ENCODE assay signal across 26 mouse cellular contexts in genomic region chr13:99272046-99272445, GRCm38 (mm10).
"Had no signal": no experiment of that assay in that cellular context is flagged by ENCODE, and none has a peak within 500 bp of the region (broad histone marks: within the 10 kb centered on the region; RNA-seq: fewer than 3 reads in every experiment).

No protein-coding gene starts in this region.

- H3K27ac ChIP-seq: embryonic facial prominence, embryonic 10.5 days; embryonic facial prominence, embryonic 12.5 days; embryonic facial prominence, embryonic 13.5 days; embryonic facial prominence, embryonic 15.5 days; forebrain, embryonic 10.5 days; forebrain, embryonic 12.5 days; forebrain, embryonic 13.5 days; forebrain, embryonic 15.5 days; gastrocnemius, adult 2 months; heart, adult 2 months had no signal

- H3K9me3 ChIP-seq: embryonic facial prominence, embryonic 12.5 days; embryonic facial prominence, embryonic 13.5 days; embryonic facial prominence, embryonic 15.5 days; forebrain, embryonic 10.5 days; forebrain, embryonic 12.5 days; forebrain, embryonic 13.5 days; forebrain, embryonic 15.5 days had no signal

- H3K36me3 ChIP-seq: embryonic facial prominence, embryonic 10.5 days; embryonic facial prominence, embryonic 12.5 days; embryonic facial prominence, embryonic 13.5 days; embryonic facial prominence, embryonic 15.5 days; forebrain, embryonic 10.5 days; forebrain, embryonic 12.5 days; forebrain, embryonic 15.5 days had no signal

- H3K27me3 ChIP-seq: embryonic facial prominence, embryonic 12.5 days; embryonic facial prominence, embryonic 13.5 days; embryonic facial prominence, embryonic 15.5 days; forebrain, embryonic 12.5 days; forebrain, embryonic 13.5 days; forebrain, embryonic 15.5 days had no signal

- H3K4me3 ChIP-seq: embryonic facial prominence, embryonic 10.5 days; embryonic facial prominence, embryonic 12.5 days; embryonic facial prominence, embryonic 13.5 days; embryonic facial prominence, embryonic 15.5 days; erythroblast, embryonic 14.5 days; forebrain, embryonic 10.5 days; forebrain, embryonic 12.5 days; forebrain, embryonic 13.5 days; forebrain, embryonic 15.5 days; gastrocnemius, adult 2 months; heart, adult 2 months had no signal

- H3K4me1 ChIP-seq: embryonic facial prominence, embryonic 10.5 days; embryonic facial prominence, embryonic 12.5 days; embryonic facial prominence, embryonic 13.5 days; embryonic facial prominence, embryonic 15.5 days; forebrain, embryonic 10.5 days; forebrain, embryonic 12.5 days; forebrain, embryonic 13.5 days; forebrain, embryonic 15.5 days had no signal

- DNase-seq: cerebellum, adult 2 months; cerebellum, adult 8-10 months; cerebellum, adult 9-10 months; cerebellum, adult 9-11 months; cerebellum, postnatal 10 days; cerebellum, postnatal 14 days; cerebellum, postnatal 25 days; cerebellum, postnatal 36 days; embryo, embryonic 11 days; forebrain, postnatal 0 days; gastrocnemius, adult 2 months; gastrocnemius, postnatal 10 days; gastrocnemius, postnatal 14 days; gastrocnemius, postnatal 25 days; gastrocnemius, postnatal 36 days; heart, adult 18-20 months; heart, adult 2 months had no signal
